Mouse (Mus musculus) testis, adult 10 weeks (tissue): ENCODE measurements around the gene Orm2. TPM values are rescaled to one million over a fixed set of nuclear protein-coding genes. Genes with fewer than 3 reads are reported as not detected.

Source experiments
- polyA plus RNA-seq: library from polyadenylated mRNA; stranded (reverse); fragments of 350-450 nt; fragmentation: Illumina TruSeq; extraction: RNeasy Lipid Tissue Mini Kit (QIAGEN cat#74804); gene quantifications from one replicate; pipeline ENCODE4 v1.2.3, GENCODE M21; 2014; ENCODE audit warnings: low read depth, low replicate concordance

Gene Orm2
- polyA plus RNA-seq, result not detected

GRCm38 (mm10) chr4:63362150-63362549 is at the start of gene Orm2:
Gene Orm2, plus strand, starts transcription at chr4:63362449.

DNA sequence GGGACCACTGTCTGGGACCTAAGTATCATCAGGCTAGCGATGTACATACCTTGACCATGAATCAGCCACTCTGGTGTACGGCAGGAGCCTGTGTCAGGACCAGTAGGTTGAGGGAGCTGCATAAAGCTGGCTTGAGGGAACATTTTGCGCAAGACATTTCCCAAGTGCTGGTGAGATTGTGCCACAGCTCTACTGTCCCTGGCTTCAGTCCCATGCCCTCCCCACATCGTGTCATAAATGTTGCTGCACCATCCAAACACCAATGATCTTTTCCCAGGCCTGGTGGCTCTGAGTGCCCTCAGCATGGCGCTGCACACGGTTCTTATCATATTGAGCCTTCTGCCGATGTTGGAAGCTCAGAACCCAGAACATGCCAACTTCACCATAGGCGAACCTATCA is 18.0 kb upstream of the Orm2 start, which contains the start of gene Orm1:
Orm1 (plus strand) TSS at position 266 of the 400 bp plus-strand sequence.

DNA sequence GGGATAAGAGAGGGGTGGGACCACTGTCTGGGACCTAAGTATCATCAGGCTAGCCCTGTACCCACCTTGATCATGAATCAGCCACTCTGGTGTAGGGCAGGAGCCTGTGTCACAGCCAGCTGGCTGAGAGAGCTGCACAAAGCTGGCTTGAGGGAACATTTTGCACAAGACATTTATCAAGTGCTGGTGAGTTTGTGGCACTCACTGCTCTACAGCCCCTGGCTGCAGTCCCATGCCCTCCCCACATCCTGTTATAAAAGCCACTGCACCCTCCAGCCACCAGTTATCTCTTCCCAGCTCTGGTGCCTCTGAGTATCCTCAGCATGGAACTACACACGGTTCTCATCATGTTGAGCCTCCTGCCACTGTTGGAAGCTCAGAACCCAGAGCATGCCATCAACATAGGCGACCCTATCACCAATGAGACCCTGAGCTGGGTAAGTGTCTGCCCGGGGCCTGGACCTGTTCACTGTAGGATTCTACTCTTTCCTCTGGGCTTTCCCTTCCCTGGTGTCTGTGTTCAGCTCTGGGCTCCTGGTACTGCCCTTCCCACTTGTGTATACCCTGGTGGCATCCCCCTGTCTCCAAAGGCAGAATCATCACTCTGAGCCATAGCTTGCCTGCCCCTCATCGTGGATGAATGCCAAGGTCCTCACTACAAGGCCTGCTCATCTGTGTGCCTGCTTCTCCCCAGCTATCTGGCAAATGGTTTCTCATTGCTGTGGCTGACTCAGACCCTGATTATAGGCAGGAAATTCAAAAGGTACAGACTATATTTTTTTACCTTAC is 6.2 kb upstream of the Orm2 start, which contains the start of gene Orm3:
Orm3 (plus strand) TSS at position 286 of the 789 bp plus-strand sequence.

GRCm38 (mm10) chr4:63403040-63403959 is 41.1 kb downstream of the Orm2 start, which contains the start of gene Akna:
Gene Akna, minus strand, starts transcription at chr4:63403354.

Other genes starting within 250 kb of the Orm2 start
- gene Ambp, start 207.7 kb upstream of the Orm2 start, polyA plus RNA-seq, result 0.48 TPM
- gene Kif12, start 190.3 kb upstream of the Orm2 start, polyA plus RNA-seq, result not detected
- gene Col27a1, start 148.4 kb upstream of the Orm2 start, polyA plus RNA-seq, result 1.3 TPM
- 0.71 TPM for gene Orm1, start 17.9 kb upstream of the Orm2 start, polyA plus RNA-seq
- not detected for gene Orm3, start 6.3 kb upstream of the Orm2 start, polyA plus RNA-seq
- gene Akna, start 40.9 kb downstream of the Orm2 start, polyA plus RNA-seq, result 1.6 TPM
- 2.3 TPM for gene Whrn, start 133.5 kb downstream of the Orm2 start, polyA plus RNA-seq
- gene Atp6v1g1, start 182.3 kb downstream of the Orm2 start, polyA plus RNA-seq, result 175 TPM
- gene Tmem268, start 196.3 kb downstream of the Orm2 start, polyA plus RNA-seq, result 1.8 TPM
- 77.1 TPM for gene Gm11213, start 242.8 kb downstream of the Orm2 start, polyA plus RNA-seq